ENCODE assay signal across 8 mouse cellular contexts in genomic region chr6:97487535-97488081, GRCm38 (mm10).
DNase-seq lines count a peak whose midpoint lies in the region; ATAC-seq lines count a peak whose summit lies in the region.

No protein-coding gene starts in this region.

- H3K9ac ChIP-seq in heart, embryonic 15.5 days, result peak overlapping the region; percentile 53
- H3K9ac ChIP-seq in liver, embryonic 12.5 days, result peak overlapping the region; percentile 46; the same call in 1 of the 2 replicates

- peak; percentile 25 for DNase-seq in 3134 (ENCODE audit: extremely low read depth, insufficient read length, low spot score)
- peak; percentile 26 to 31 for DNase-seq in adrenal gland, postnatal 4 days (ENCODE audit: low spot score in 2 of 2)
- peak; percentile 30 for DNase-seq in forebrain, embryonic 10.5 days (ENCODE audit: extremely low spot score, low spot score)
- peak; percentile 84 for DNase-seq in kidney, postnatal 10 days
- peak; percentile 44 for DNase-seq in naive thymus-derived CD4-positive, alpha-beta T cell, adult 2 months (ENCODE audit: low read depth)
- DNase-seq in testis, postnatal 10 days (ENCODE audit: low spot score), result peak; percentile 83

- H3K27ac ChIP-seq in forebrain, embryonic 10.5 days, result peak overlapping the region; percentile 70
- H3K27ac ChIP-seq in heart, embryonic 15.5 days, result no peak overlapping the region
- H3K27ac ChIP-seq in liver, embryonic 12.5 days, result no peak overlapping the region

- no peaks in the 10 kb centered on the region for H3K9me3 ChIP-seq in forebrain, embryonic 10.5 days
- no peaks in the 10 kb centered on the region for H3K9me3 ChIP-seq in heart, embryonic 15.5 days (replicated peaks)
- no peaks in the 10 kb centered on the region for H3K9me3 ChIP-seq in liver, embryonic 12.5 days (replicated peaks)

- peak overlapping the region; percentile 61 for H3K4me3 ChIP-seq in forebrain, embryonic 10.5 days
- H3K4me3 ChIP-seq in heart, embryonic 15.5 days, result peak overlapping the region; percentile 53
- peak overlapping the region; percentile 46 for H3K4me3 ChIP-seq in liver, embryonic 12.5 days

- peak overlapping the region; percentile 89 for H3K4me2 ChIP-seq in heart, embryonic 15.5 days
- peak overlapping the region; percentile 72 for H3K4me2 ChIP-seq in liver, embryonic 12.5 days

- 0 out of 2 replicates have a peak, but pooled peaks have one; percentile 39 for ATAC-seq in heart, embryonic 15.5 days (replicated peaks; ENCODE audit: insufficient number of reproducible peaks, insufficient read depth, low FRiP score, low read depth)
- no peak for ATAC-seq in liver, embryonic 12.5 days

- WGBS in forebrain, embryonic 10.5 days, result 2% methylated on average over 40 of the region's 40 CpGs
- 1% methylated on average over 30 of the region's 40 CpGs for WGBS in heart, embryonic 15.5 days
- WGBS in liver, embryonic 12.5 days (ENCODE audit: insufficient replicate concordance), result 3% methylated on average over 40 of the region's 40 CpGs

- peaks cover 27% of the 10 kb centered on the region for H3K4me1 ChIP-seq in forebrain, embryonic 10.5 days
- H3K4me1 ChIP-seq in heart, embryonic 15.5 days (replicated peaks), result peaks cover 19% of the 10 kb centered on the region
- H3K4me1 ChIP-seq in liver, embryonic 12.5 days, result 0 out of 2 replicates have a peak, but pooled peaks cover 6% of the 10 kb centered on the region

- H3K36me3 ChIP-seq in forebrain, embryonic 10.5 days (replicated peaks), result no peaks in the 10 kb centered on the region
- no peaks in the 10 kb centered on the region for H3K36me3 ChIP-seq in heart, embryonic 15.5 days
- no peaks in the 10 kb centered on the region for H3K36me3 ChIP-seq in liver, embryonic 12.5 days

- H3K27me3 ChIP-seq in forebrain, embryonic 10.5 days (ENCODE audit: poor library complexity, severe bottlenecking), result peaks cover 53% of the 10 kb centered on the region
- H3K27me3 ChIP-seq in heart, embryonic 15.5 days, result peaks cover 7% of the 10 kb centered on the region; the same call in 1 of the 2 replicates
- peaks cover 39% of the 10 kb centered on the region for H3K27me3 ChIP-seq in liver, embryonic 12.5 days (replicated peaks)

Comparison
In these comparisons a context has a peak if more than half of its experiments do, and no peak if none do; other contexts are left out.
1. DNase-seq: peak in every context shown above with its lines; median percentile 84 in kidney, postnatal 10 days; 83 in testis, postnatal 10 days; 44 in naive thymus-derived CD4-positive, alpha-beta T cell, adult 2 months; 30 in forebrain, embryonic 10.5 days; 28 in adrenal gland, postnatal 4 days; 25 in 3134.